Mouse (Mus musculus): ENCODE measurements around the gene Supt20. TPM values are rescaled to one million over a fixed set of nuclear protein-coding genes. Genes with fewer than 3 reads are reported as not detected.

Supt20 gene
- polyA plus RNA-seq, 1 experiment from 2014 or later, result 124 TPM

DNA sequence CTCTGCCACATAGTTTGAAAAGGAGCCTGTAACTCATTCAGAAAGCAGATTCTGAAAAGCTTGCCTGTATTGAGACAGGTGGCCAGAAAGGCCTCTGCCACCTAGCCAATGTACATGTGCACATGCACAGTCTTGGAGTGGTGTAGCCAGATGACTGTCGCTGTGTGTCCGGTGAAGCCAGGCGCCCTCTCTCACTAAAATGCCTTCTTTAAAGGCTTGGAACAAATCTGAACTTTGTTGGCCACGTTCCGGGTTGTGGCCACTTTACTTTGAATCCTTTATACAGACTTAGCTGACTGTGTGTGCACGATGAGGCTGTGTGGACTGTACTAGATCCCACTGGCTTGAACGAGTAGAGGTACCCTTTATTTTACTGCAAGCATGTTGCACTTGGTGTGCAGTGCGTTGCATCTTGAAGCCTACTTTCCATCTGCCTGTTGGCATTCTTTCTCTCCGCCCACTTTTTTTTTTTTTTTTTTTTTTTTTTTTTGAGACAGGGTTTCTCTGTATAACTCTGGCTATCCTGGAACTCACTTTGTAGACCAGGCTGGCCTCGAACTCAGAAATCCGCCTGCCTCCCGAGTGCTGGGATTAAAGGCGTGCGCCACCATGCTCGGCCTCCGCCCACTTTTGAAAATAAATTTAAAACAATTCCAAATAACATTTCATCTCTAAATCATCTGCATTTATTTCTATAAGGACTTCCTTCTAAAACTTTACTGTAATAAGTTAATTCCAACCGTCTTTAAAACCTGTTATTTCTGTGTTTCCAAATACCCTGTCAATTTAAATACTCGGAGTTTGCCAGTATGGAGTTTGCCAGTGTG is 43.7 kb downstream of the Supt20 start:
- H3K9ac ChIP-seq, result peak overlapping the region; percentile 95
- peaks cover 54% of the 10 kb centered on the region for H3K36me3 ChIP-seq
- H3K27me3 ChIP-seq, result no peaks in the 10 kb centered on the region
- no peaks in the 10 kb centered on the region for H3K9me3 ChIP-seq
- ATAC-seq (ENCODE audit: low FRiP score, low read depth), result no peak
- H3K4me1 ChIP-seq, result peaks cover 13% of the 10 kb centered on the region
- peak overlapping the region; percentile 99; the same call in 1 of the 2 replicates for H3K27ac ChIP-seq
- H3K4me2 ChIP-seq (replicated peaks), result peak overlapping the region; percentile 88
- peak overlapping the region; percentile 85 for H3K4me3 ChIP-seq
- 55% methylated on average over 18 of the region's 18 CpGs for WGBS

DNA sequence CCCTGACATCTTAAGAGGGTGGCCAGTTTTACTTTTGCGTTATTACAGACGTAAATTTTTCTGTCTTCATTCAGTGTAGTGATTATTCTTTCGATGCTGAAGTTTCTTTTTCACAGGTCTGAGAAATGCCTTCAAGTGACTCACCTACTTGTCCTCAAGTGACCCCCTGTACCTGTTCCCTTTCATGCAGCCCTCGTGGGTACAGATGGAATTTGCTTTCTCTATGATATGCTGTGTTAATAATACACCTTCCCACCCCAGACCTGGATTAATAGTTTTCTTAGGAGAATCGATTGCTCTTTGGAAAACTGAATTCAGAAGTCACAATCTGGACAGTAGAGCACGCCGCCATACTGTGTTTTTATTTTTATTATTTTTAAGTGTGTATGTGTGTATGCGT is 44.7 kb downstream of the Supt20 start:
- H3K36me3 ChIP-seq, result peaks cover 55% of the 10 kb centered on the region
- no peak overlapping the region for H3K9ac ChIP-seq
- WGBS, result 94% methylated on average over 8 of the region's 8 CpGs
- peaks cover 13% of the 10 kb centered on the region for H3K4me1 ChIP-seq
- no peak overlapping the region for H3K4me3 ChIP-seq
- H3K27ac ChIP-seq, result no peak overlapping the region
- ATAC-seq (ENCODE audit: low FRiP score, low read depth), result no peak
- H3K4me2 ChIP-seq (replicated peaks), result no peak overlapping the region
- H3K27me3 ChIP-seq, result no peaks in the 10 kb centered on the region
- no peaks in the 10 kb centered on the region for H3K9me3 ChIP-seq

DNA sequence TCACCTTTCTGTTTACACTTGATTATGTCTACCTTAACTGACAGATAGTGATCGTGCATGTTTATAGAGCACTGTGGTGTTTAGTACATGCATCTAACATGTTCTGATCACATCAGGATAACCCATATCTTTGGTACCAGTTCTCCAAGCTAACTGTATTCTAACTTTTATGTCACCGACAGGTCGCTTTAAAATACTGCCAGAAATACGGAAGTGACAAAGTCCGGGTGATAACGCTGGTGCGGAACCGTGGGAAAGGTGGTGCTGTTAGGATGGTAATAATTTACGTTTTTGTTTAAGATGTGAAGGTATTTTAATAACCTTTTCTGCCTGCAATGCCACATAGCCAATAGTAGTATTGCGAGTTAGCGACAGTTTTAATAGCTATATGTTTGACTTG is 49.4 kb downstream of the Supt20 start:
- no peak overlapping the region for H3K4me2 ChIP-seq (replicated peaks)
- ATAC-seq (ENCODE audit: low FRiP score, low read depth), result no peak
- peaks cover 90% of the 10 kb centered on the region for H3K36me3 ChIP-seq
- 96% methylated on average over 11 of the region's 11 CpGs for WGBS
- no peaks in the 10 kb centered on the region for H3K27me3 ChIP-seq
- H3K4me3 ChIP-seq, result no peak overlapping the region
- no peak overlapping the region for H3K9ac ChIP-seq
- no peak overlapping the region for H3K27ac ChIP-seq
- no peaks in the 10 kb centered on the region for H3K9me3 ChIP-seq
- H3K4me1 ChIP-seq, result no peaks in the 10 kb centered on the region

DNA sequence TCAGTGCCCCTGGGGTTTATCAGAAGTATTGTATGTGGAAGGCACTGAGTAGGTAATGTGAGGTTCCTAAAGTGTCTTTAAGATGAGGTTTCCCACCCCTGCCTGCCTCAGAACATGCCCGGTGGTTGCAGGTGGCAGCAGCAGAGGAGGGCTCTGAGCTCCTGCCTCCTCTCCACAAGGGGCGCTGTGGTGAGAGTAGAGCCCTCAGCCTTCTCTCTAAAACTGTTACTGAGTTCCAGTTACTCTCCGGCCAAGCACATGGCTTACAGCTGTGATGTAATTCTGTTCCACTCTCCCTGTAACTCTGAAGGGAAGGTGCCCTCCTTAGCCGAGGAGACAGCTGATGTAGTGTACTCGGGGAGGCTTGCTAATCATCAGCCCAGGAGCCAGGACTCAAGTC is 53.2 kb downstream of the Supt20 start:
- H3K27me3 ChIP-seq, result no peaks in the 10 kb centered on the region
- 54% methylated on average over 5 of the region's 5 CpGs for WGBS
- H3K4me1 ChIP-seq, result no peaks in the 10 kb centered on the region
- H3K9me3 ChIP-seq, result no peaks in the 10 kb centered on the region
- H3K36me3 ChIP-seq, result peaks cover 99% of the 10 kb centered on the region
- no peak overlapping the region for H3K9ac ChIP-seq
- no peak overlapping the region for H3K27ac ChIP-seq
- no peak overlapping the region for H3K4me3 ChIP-seq
- no peak for ATAC-seq (ENCODE audit: low FRiP score, low read depth)
- H3K4me2 ChIP-seq (replicated peaks), result no peak overlapping the region

DNA sequence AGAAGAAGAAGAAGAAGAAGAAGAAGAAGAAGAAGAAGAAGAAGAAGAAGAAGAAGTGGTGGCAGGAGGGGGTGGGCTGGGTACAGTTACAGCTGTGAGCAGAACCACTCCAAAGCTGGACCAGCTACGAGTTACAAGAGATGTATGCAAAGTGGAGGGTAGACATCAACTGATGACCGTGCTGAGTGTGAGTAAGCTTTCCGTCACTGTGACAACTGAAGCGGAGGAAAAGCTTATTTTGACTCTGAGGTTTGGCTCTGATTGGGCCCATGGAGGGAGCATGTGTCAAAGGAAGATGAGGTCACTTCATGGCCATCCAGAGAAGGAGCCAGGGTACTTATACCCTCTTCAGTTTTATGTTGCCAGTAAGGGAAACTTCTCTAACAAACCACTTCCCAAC is 60.8 kb downstream of the Supt20 start:
- Histone ChIP-seq H3K4me1 (peaks cover 34% of the 10 kb centered on the region), H3K36me3 (peaks cover 37% of the 10 kb centered on the region), H3K9ac (no peak overlapping the region), H3K27ac (no peak overlapping the region), H3K27me3 (peaks cover 3% of the 10 kb centered on the region; the same call in 1 of the 2 replicates), H3K4me2 (replicated peaks) (no peak overlapping the region), H3K4me3 (no peak overlapping the region), H3K9me3 (no peaks in the 10 kb centered on the region)
- no peak for ATAC-seq (ENCODE audit: low FRiP score, low read depth)
- WGBS, result 77% methylated on average over 4 of the region's 4 CpGs

DNA sequence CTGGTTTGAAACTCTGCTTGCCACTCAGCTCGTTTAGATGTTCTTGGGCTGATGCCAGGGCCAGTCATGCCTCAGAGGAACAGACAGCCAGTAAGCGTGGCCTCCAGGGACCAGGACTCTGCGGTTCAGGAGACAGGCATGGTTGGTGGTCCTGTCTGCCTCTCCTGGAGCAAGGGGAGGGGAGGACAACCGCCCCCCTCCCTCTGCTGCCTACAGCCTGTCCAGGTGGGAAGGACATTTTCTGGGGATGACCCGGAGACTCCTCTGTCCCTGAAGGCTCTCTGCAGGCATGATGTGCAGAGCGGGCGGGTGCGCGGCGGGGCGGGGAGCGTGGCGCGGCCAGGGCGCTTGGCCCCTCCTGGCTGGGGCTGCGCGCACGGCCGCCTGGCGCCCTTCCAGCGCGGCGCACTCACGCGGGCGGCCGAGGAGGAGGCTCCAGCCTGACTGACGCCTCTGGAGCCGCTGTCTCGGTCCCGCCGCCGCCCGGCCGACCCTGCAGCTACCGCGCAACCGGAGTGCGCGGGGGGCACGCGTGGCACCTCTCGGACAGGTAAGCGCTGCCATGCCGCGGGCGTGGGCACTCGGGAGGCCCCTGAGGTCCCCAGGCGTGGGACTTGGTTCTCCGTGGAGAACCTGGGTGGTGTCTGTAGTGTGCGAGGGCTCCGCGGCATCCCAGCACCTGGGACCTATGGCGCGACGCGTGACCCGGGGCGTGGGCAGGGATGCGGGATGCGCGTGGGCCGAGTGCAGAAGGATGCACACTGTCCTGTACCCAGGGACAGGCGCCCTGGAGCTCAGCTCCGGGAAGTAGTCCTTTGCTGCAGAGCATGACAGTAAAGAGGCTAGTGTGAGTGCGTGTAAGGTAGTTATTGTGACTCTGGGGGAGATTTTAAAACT is 62.8 kb downstream of the Supt20 start, which contains the start of gene Smad9:
Gene Smad9, plus strand, starts transcription at position 438 of the 897 bp plus-strand sequence.
- Histone ChIP-seq H3K4me3 (peak within 1 kb of the TSS; percentile 62), H3K9me3 (no peaks in the 10 kb centered on the region), H3K9ac (peak within 1 kb of the TSS; percentile 81), H3K36me3 (peaks cover 17% of the 10 kb centered on the region), H3K4me2 (replicated peaks) (peak within 1 kb of the TSS; percentile 99), H3K27ac (peak within 1 kb of the TSS; percentile 84), H3K4me1 (peaks cover 37% of the 10 kb centered on the region), H3K27me3 (peaks cover 3% of the 10 kb centered on the region; the same call in 1 of the 2 replicates)
- WGBS, result under 1% methylated on average over 56 of the region's 66 CpGs
- ATAC-seq (ENCODE audit: low FRiP score, low read depth), result peak; percentile 89

DNA sequence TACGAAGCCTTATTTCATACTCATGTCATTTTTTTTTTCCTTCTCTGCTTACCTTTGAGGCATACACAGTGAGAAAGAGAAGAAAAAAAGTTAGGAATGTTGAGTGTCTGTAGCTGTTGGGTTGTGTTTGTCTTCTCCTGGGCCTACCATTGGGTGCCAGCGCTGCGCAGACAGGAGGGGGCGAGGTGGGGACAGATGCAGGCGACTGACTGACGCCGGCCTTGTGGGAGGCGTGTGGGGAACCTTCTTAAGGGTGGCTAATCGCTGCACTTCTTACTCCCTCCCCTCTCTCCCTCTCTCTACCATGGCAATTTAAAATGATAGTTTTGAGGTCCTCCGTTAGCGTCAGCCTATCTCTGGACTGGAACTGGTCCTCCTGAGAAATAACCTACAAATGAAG is 63.5 kb downstream of the Supt20 start:
- peak overlapping the region; percentile 81 for H3K9ac ChIP-seq
- no peaks in the 10 kb centered on the region for H3K9me3 ChIP-seq
- H3K4me2 ChIP-seq (replicated peaks), result peak overlapping the region; percentile 99
- peaks cover 37% of the 10 kb centered on the region for H3K4me1 ChIP-seq
- H3K4me3 ChIP-seq, result peak overlapping the region; percentile 62
- peak overlapping the region; percentile 84 for H3K27ac ChIP-seq
- 0% methylated on average over 11 of the region's 11 CpGs for WGBS
- H3K36me3 ChIP-seq, result peaks cover 10% of the 10 kb centered on the region
- H3K27me3 ChIP-seq, result peaks cover 3% of the 10 kb centered on the region; the same call in 1 of the 2 replicates
- ATAC-seq (ENCODE audit: low FRiP score, low read depth), result peak; percentile 21; the same call in 1 of the 2 replicates

DNA sequence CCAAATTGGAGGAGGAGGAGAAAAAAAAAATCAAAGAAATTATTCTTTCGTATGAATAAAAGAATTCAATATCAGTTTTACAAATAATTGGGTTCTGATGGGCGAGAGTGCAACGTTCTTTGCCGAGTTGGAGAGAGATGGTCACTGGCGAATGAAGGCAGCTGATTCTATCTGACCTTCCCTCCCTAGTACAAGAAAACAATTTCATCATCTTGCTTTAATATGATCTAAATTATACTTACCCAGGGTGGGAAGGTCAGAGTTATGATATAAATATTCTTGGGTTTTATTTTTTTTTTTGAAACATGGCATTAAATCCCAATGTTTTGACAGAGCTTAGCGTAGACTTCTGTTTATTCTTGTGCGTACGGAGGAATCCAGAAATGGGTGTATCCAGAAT is 64.8 kb downstream of the Supt20 start:
- no peak for ATAC-seq (ENCODE audit: low FRiP score, low read depth)
- H3K9ac ChIP-seq, result no peak overlapping the region
- peaks cover 37% of the 10 kb centered on the region for H3K4me1 ChIP-seq
- 83% methylated on average over 8 of the region's 8 CpGs for WGBS
- H3K4me2 ChIP-seq (replicated peaks), result peak overlapping the region; percentile 99
- H3K9me3 ChIP-seq, result no peaks in the 10 kb centered on the region
- H3K36me3 ChIP-seq, result no peaks in the 10 kb centered on the region
- H3K27me3 ChIP-seq, result peaks cover 3% of the 10 kb centered on the region; the same call in 1 of the 2 replicates
- no peak overlapping the region for H3K27ac ChIP-seq
- no peak overlapping the region for H3K4me3 ChIP-seq

DNA sequence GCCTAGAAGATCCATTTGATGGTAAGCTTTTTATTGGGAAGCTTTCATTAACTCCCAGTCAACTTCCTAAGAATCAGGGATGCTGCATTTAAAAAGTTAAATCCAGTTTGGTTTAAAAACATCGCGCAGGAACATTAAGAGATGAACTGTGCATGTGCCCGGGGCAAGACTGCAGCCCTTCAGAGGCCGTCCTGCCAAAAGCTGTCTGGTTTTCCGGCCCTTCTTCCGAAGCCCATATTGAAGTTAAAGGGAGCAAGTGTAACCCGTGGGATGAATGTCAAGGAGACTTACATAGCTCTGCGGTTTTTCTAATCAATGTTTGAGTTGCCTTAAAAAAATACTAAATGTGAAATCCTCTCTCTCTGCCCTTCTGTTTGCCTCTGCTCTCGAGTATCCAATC is 66.6 kb downstream of the Supt20 start:
- Histone ChIP-seq H3K36me3 (no peaks in the 10 kb centered on the region), H3K27me3 (peaks cover 2% of the 10 kb centered on the region; the same call in 1 of the 2 replicates), H3K9me3 (no peaks in the 10 kb centered on the region), H3K4me2 (replicated peaks) (no peak overlapping the region), H3K4me1 (peaks cover 41% of the 10 kb centered on the region), H3K9ac (no peak overlapping the region), H3K4me3 (no peak overlapping the region), H3K27ac (no peak overlapping the region)
- ATAC-seq (ENCODE audit: low FRiP score, low read depth), result no peak
- 82% methylated on average over 9 of the region's 9 CpGs for WGBS

DNA sequence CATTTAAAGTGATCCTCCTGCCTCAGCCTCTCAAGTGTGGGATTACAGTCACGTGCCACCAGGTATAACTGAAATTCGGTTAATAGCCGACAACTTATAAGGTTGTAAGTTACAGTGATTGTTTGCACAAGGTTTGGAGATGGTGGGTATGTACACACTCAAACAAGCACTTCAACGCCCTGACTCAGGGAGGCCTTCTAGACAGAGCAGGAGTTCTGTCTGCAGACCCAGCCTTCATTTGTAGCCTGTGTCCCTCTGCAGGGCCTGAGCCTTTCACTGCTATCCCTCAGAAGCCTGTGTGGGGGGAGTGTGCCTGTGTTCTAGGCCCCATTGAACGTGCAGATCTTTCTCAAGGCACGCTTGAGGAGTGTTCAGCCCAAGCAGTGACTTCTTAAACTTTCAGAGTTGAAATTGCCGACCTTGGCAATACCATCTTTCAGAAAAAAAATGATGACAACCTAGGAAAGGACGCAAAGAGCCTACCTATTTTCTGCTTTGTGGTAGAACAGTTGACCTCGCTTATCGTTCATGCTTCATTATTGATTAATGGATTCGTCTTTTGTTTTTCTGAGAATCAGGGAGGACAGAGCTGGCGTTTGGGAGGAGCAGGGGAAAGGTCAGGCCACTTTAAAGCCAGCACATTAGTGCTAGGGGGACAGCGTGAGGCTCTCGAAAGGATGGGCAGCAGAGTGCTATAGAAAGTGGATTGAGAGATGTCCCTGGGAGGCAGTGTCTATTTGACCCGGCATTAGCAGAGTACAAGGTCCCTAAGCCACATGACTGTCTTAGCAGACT is 67.9 kb downstream of the Supt20 start:
- no peak for ATAC-seq (ENCODE audit: low FRiP score, low read depth)
- H3K9ac ChIP-seq, result no peak overlapping the region
- no peaks in the 10 kb centered on the region for H3K9me3 ChIP-seq

DNA sequence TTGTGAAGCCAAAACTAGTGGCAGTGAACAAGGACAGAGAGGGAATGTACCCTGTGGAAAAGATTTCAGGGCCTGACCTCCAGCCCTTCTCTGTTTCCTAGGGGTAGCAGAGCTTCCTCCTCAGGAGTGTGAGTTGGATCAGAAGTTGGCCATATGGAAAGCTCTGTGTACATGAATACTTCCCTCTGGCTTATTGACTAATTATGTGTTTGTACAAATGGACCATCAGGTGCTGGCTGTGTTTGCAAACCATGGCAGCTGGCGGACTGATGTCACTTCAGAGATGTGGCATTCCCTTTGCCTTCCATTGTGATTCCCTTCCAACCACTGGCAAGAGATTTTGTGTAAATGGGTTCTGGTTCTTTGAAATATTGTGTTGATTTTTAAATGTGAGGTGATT is 68.7 kb downstream of the Supt20 start:
- no peak for ATAC-seq (ENCODE audit: low FRiP score, low read depth)
- H3K9me3 ChIP-seq, result no peaks in the 10 kb centered on the region

More for the DNA sequence above, 67.9 kb downstream of the Supt20 start:
- no peaks in the 10 kb centered on the region; the same call in 1 of the 2 replicates for H3K27me3 ChIP-seq
- H3K4me1 ChIP-seq, result peaks cover 33% of the 10 kb centered on the region
- H3K36me3 ChIP-seq, result no peaks in the 10 kb centered on the region
- H3K4me3 ChIP-seq, result no peak overlapping the region
- WGBS, result 79% methylated on average over 15 of the region's 15 CpGs
- H3K27ac ChIP-seq, result no peak overlapping the region
- H3K4me2 ChIP-seq (replicated peaks), result no peak overlapping the region

More for the DNA sequence above, 68.7 kb downstream of the Supt20 start:
- no peaks in the 10 kb centered on the region for H3K36me3 ChIP-seq
- H3K9ac ChIP-seq, result no peak overlapping the region
- no peak overlapping the region for H3K4me2 ChIP-seq (replicated peaks)
- no peak overlapping the region for H3K27ac ChIP-seq
- no peak overlapping the region for H3K4me3 ChIP-seq
- WGBS, result 90% methylated on average over 1 of the region's 1 CpGs
- peaks cover 25% of the 10 kb centered on the region for H3K4me1 ChIP-seq
- no peaks in the 10 kb centered on the region; the same call in 1 of the 2 replicates for H3K27me3 ChIP-seq

Data from limb, embryonic 13.5 days (tissue).